In genomic region chr16:95422658-95423073, GRCm38 (mm10) we compare ENCODE assay signal across 11 mouse cellular contexts.
A peak's percentile ranks its signal among the peaks of the same experiment; 100 is the strongest.
DNase-seq lines count a peak whose midpoint lies in the region; ATAC-seq and TF ChIP-seq lines count a peak whose summit lies in the region.
"Had no signal": no experiment of that assay in that cellular context is flagged by ENCODE, and none has a peak within 500 bp of the region (broad histone marks: within the 10 kb centered on the region; RNA-seq: fewer than 3 reads in every experiment).

No protein-coding gene starts in this region.

- TF ChIP-seq EP300 in heart, postnatal 0 days (IDR thresholded peaks at IDR 0.05; ENCODE audit: low read depth) = no peak

- no peak for DNase-seq in heart, postnatal 0 days (ENCODE audit: low spot score)
- DNase-seq in midbrain, embryonic 11.5 days (ENCODE audit: low spot score, missing footprints) = peak; percentile 35
- DNase-seq in midbrain, embryonic 10.5 days (ENCODE audit: low spot score) = no peak
- peak; percentile 62 to 70 for DNase-seq in cerebellum, postnatal 14 days
- no peak for DNase-seq in right cerebral cortex, postnatal 25 days
- no peak for DNase-seq in urinary bladder, postnatal 4 days (ENCODE audit: low spot score in 2 of 2)
- DNase-seq: adrenal gland, postnatal 14 days; right cerebral cortex, postnatal 14 days; thymus, postnatal 4 days had no signal

- H3K9ac ChIP-seq in heart, postnatal 0 days (replicated peaks; ENCODE audit: low read depth, low read length) = no peak overlapping the region
- H3K9ac ChIP-seq in heart, embryonic 12.5 days = no peak overlapping the region
- no peak overlapping the region for H3K9ac ChIP-seq in midbrain, embryonic 11.5 days (ENCODE audit: low read length)

- H3K4me1 ChIP-seq in heart, postnatal 0 days (ENCODE audit: control insufficient read depth, insufficient read depth) = peaks cover 17% of the 10 kb centered on the region
- H3K4me1 ChIP-seq in heart, embryonic 12.5 days (replicated peaks) = peaks cover 33% of the 10 kb centered on the region
- peaks cover 2% of the 10 kb centered on the region; the same call in 1 of the 2 replicates for H3K4me1 ChIP-seq in midbrain, embryonic 11.5 days (ENCODE audit: control insufficient read depth, insufficient read depth, low read length)
- H3K4me1 ChIP-seq in midbrain, embryonic 10.5 days = peaks cover 15% of the 10 kb centered on the region

- H3K36me3 ChIP-seq in heart, postnatal 0 days (replicated peaks; ENCODE audit: control insufficient read depth, insufficient read depth, low read length) = no peaks in the 10 kb centered on the region
- no peaks in the 10 kb centered on the region for H3K36me3 ChIP-seq in heart, embryonic 12.5 days
- H3K36me3 ChIP-seq in midbrain, embryonic 11.5 days (ENCODE audit: control insufficient read depth, insufficient read depth, low read length) = no peaks in the 10 kb centered on the region
- H3K36me3 ChIP-seq in midbrain, embryonic 10.5 days = no peaks in the 10 kb centered on the region

- no peaks in the 10 kb centered on the region for H3K27me3 ChIP-seq in heart, postnatal 0 days (ENCODE audit: control insufficient read depth, insufficient read depth, low read length)
- no peaks in the 10 kb centered on the region for H3K27me3 ChIP-seq in heart, embryonic 12.5 days (replicated peaks)
- no peaks in the 10 kb centered on the region for H3K27me3 ChIP-seq in midbrain, embryonic 11.5 days (ENCODE audit: control insufficient read depth, insufficient read depth, low read length)
- no peaks in the 10 kb centered on the region for H3K27me3 ChIP-seq in midbrain, embryonic 10.5 days (ENCODE audit: low read depth, poor library complexity, severe bottlenecking)

- no peaks in the 10 kb centered on the region for H3K9me3 ChIP-seq in heart, postnatal 0 days (replicated peaks; ENCODE audit: control insufficient read depth, low read length)
- H3K9me3 ChIP-seq in heart, embryonic 12.5 days (replicated peaks) = no peaks in the 10 kb centered on the region
- H3K9me3 ChIP-seq in midbrain, embryonic 11.5 days (ENCODE audit: control insufficient read depth, low read length) = no peaks in the 10 kb centered on the region
- no peaks in the 10 kb centered on the region for H3K9me3 ChIP-seq in midbrain, embryonic 10.5 days (replicated peaks)

- 0 out of 2 replicates have a peak overlapping the region, but pooled peaks have one; percentile 43 for H3K27ac ChIP-seq in heart, postnatal 0 days (ENCODE audit: low read depth)
- no peak overlapping the region for H3K27ac ChIP-seq in heart, embryonic 12.5 days (ENCODE audit: poor library complexity, severe bottlenecking)
- H3K27ac ChIP-seq in midbrain, embryonic 11.5 days (ENCODE audit: low read depth, low read length) = no peak overlapping the region
- H3K27ac ChIP-seq in midbrain, embryonic 10.5 days (replicated peaks) = no peak overlapping the region

- TF ChIP-seq CTCF in heart, postnatal 0 days (IDR thresholded peaks at IDR 0.05; ENCODE audit: low read depth) = no peak

- no peak overlapping the region for H3K4me3 ChIP-seq in heart, postnatal 0 days (ENCODE audit: low read depth, low read length)
- no peak overlapping the region for H3K4me3 ChIP-seq in heart, embryonic 12.5 days
- H3K4me3 ChIP-seq in midbrain, embryonic 11.5 days (ENCODE audit: low read depth, low read length) = no peak overlapping the region
- H3K4me3 ChIP-seq in midbrain, embryonic 10.5 days = no peak overlapping the region
- H3K4me3 ChIP-seq: erythroblast, embryonic 14.5 days had no signal

- no peak for ATAC-seq in heart, postnatal 0 days (ENCODE audit: insufficient read depth, low read depth)
- no peak for ATAC-seq in heart, embryonic 12.5 days (ENCODE audit: insufficient number of reproducible peaks, low FRiP score)
- ATAC-seq in midbrain, embryonic 11.5 days (ENCODE audit: low FRiP score) = no peak

- no peak overlapping the region for H3K4me2 ChIP-seq in heart, postnatal 0 days (ENCODE audit: low read depth, low read length)
- no peak overlapping the region for H3K4me2 ChIP-seq in heart, embryonic 12.5 days
- H3K4me2 ChIP-seq in midbrain, embryonic 11.5 days = no peak overlapping the region

- 24% methylated on average over 5 of the region's 5 CpGs for WGBS in heart, postnatal 0 days
- 31% methylated on average over 5 of the region's 5 CpGs for WGBS in heart, embryonic 12.5 days
- 90% methylated on average over 5 of the region's 5 CpGs for WGBS in midbrain, embryonic 11.5 days
- 85% methylated on average over 5 of the region's 5 CpGs for WGBS in midbrain, embryonic 10.5 days

Comparison
In these comparisons a context has a peak if more than half of its experiments do, and no peak if none do; other contexts are left out.
1. DNase-seq: peak in midbrain, embryonic 11.5 days (single experiment) and cerebellum, postnatal 14 days (2 of 2); none in heart, postnatal 0 days (single experiment), midbrain, embryonic 10.5 days (single experiment), right cerebral cortex, postnatal 25 days (single experiment) and urinary bladder, postnatal 4 days (0 of 2).